Mouse (Mus musculus): ENCODE results near the gene Olfr1535. TPM values are rescaled to one million over a fixed set of nuclear protein-coding genes. Genes with fewer than 3 reads are reported as not detected.

Olfr1535 gene
- polyA plus RNA-seq, 1 experiment, result 1.00 TPM

- H3K4me3 ChIP-seq (replicated peaks; ENCODE audit: control insufficient read depth, low read depth, low read length), result peak overlapping the region; percentile 84
- peak overlapping the region; percentile 16; the same call in 1 of the 2 replicates for H3K27ac ChIP-seq (ENCODE audit: control insufficient read depth, insufficient read depth, low read depth, low read length, poor library complexity)
- WGBS, result under 1% methylated on average over 21 of the region's 21 CpGs
- TF ChIP-seq CTCF (IDR thresholded peaks at IDR 0.05; ENCODE audit: control insufficient read depth, insufficient read depth, low read length) (no peak), POLR2A (IDR thresholded peaks at IDR 0.05; ENCODE audit: borderline replicate concordance, control insufficient read depth, low read depth, low read length) (no peak)
- no peaks in the 10 kb centered on the region for H3K4me1 ChIP-seq (ENCODE audit: control insufficient read depth, insufficient read depth, low read length)
These were observed 53.5 kb downstream of the Olfr1535 start for GRCm38 (mm10) chr13:21506221-21506649.

Other genes with a start within 250 kb of the Olfr1535 start
- gene Gpx6, start 247.8 kb downstream of the Olfr1535 start, polyA plus RNA-seq (2011; ENCODE audit: insufficient read depth, insufficient read length, low replicate concordance, missing spikeins), result not detected in 2 replicates
- gene Olfr1367, start 213.0 kb downstream of the Olfr1535 start, polyA plus RNA-seq (2011; ENCODE audit: insufficient read depth, insufficient read length, low replicate concordance, missing spikeins), result not detected in 2 replicates
- 3.7 and 5.9 TPM in 2 replicates for gene Zscan12, start 197.1 kb downstream of the Olfr1535 start, polyA plus RNA-seq (2011; ENCODE audit: insufficient read depth, insufficient read length, low replicate concordance, missing spikeins)
- gene Zkscan3, start 157.1 kb downstream of the Olfr1535 start, polyA plus RNA-seq (2011; ENCODE audit: insufficient read depth, insufficient read length, low replicate concordance, missing spikeins), result 17.1 and 25.5 TPM in 2 replicates
- gene Pgbd1, start 118.8 kb downstream of the Olfr1535 start, polyA plus RNA-seq (2011; ENCODE audit: insufficient read depth, insufficient read length, low replicate concordance, missing spikeins), result not detected in 2 replicates
- gene Zscan26, start 106.2 kb downstream of the Olfr1535 start, polyA plus RNA-seq (2011; ENCODE audit: insufficient read depth, insufficient read length, low replicate concordance, missing spikeins), result 8.0 and 14.1 TPM in 2 replicates
- gene Nkapl, start 91.4 kb downstream of the Olfr1535 start, polyA plus RNA-seq (2011; ENCODE audit: insufficient read depth, insufficient read length, low replicate concordance, missing spikeins), result 0.66 TPM in 1 of 2 replicates, not detected in the other
- gene Zkscan4, start 81.0 kb downstream of the Olfr1535 start, polyA plus RNA-seq (2011; ENCODE audit: insufficient read depth, insufficient read length, low replicate concordance, missing spikeins), result not detected in 2 replicates
- gene Gm10065, start 80.5 kb downstream of the Olfr1535 start, polyA plus RNA-seq (2011; ENCODE audit: insufficient read depth, insufficient read length, low replicate concordance, missing spikeins), result not detected in 2 replicates
- 1.6 TPM in 1 of 2 replicates, not detected in the other for gene AK157302, start 64.7 kb downstream of the Olfr1535 start, polyA plus RNA-seq (2011; ENCODE audit: insufficient read depth, insufficient read length, low replicate concordance, missing spikeins)
- 14.1 TPM in 1 of 2 replicates, not detected in the other for gene Gm11273, start 58.5 kb downstream of the Olfr1535 start, polyA plus RNA-seq (2011; ENCODE audit: insufficient read depth, insufficient read length, low replicate concordance, missing spikeins)
- 2.1 and 6.4 TPM in 2 replicates for gene Zkscan8, start 28.8 kb downstream of the Olfr1535 start, polyA plus RNA-seq (2011; ENCODE audit: insufficient read depth, insufficient read length, low replicate concordance, missing spikeins)
- gene Olfr1366, start 17.1 kb downstream of the Olfr1535 start, polyA plus RNA-seq (2011; ENCODE audit: insufficient read depth, insufficient read length, low replicate concordance, missing spikeins), result not detected in 2 replicates
- not detected in 2 replicates for gene Olfr1364, start 21.9 kb upstream of the Olfr1535 start, polyA plus RNA-seq (2011; ENCODE audit: insufficient read depth, insufficient read length, low replicate concordance, missing spikeins)
- gene Olfr1362, start 54.1 kb upstream of the Olfr1535 start, polyA plus RNA-seq (2011; ENCODE audit: insufficient read depth, insufficient read length, low replicate concordance, missing spikeins), result not detected in 2 replicates
- gene Olfr11, start 82.6 kb upstream of the Olfr1535 start, polyA plus RNA-seq (2011; ENCODE audit: insufficient read depth, insufficient read length, low replicate concordance, missing spikeins), result not detected in 2 replicates
- gene Olfr1361, start 103.5 kb upstream of the Olfr1535 start, polyA plus RNA-seq (2011; ENCODE audit: insufficient read depth, insufficient read length, low replicate concordance, missing spikeins), result not detected in 2 replicates
- gene Olfr1360, start 117.5 kb upstream of the Olfr1535 start, polyA plus RNA-seq (2011; ENCODE audit: insufficient read depth, insufficient read length, low replicate concordance, missing spikeins), result not detected in 2 replicates
- gene Olfr1359, start 138.2 kb upstream of the Olfr1535 start, polyA plus RNA-seq (2011; ENCODE audit: insufficient read depth, insufficient read length, low replicate concordance, missing spikeins), result not detected in 2 replicates
- gene Hist1h2bl, start 156.2 kb upstream of the Olfr1535 start, polyA plus RNA-seq (2011; ENCODE audit: insufficient read depth, insufficient read length, low replicate concordance, missing spikeins), result 28.9 and 65.7 TPM in 2 replicates
- gene Hist1h2ai, start 156.5 kb upstream of the Olfr1535 start, polyA plus RNA-seq (2011; ENCODE audit: insufficient read depth, insufficient read length, low replicate concordance, missing spikeins), result 19.2 and 21.1 TPM in 2 replicates
- gene Hist1h3h, start 157.8 kb upstream of the Olfr1535 start, polyA plus RNA-seq (2011; ENCODE audit: insufficient read depth, insufficient read length, low replicate concordance, missing spikeins), result 49.7 and 178 TPM in 2 replicates
- 19.6 and 68.6 TPM in 2 replicates for gene Hist1h2bm, start 162.2 kb upstream of the Olfr1535 start, polyA plus RNA-seq (2011; ENCODE audit: insufficient read depth, insufficient read length, low replicate concordance, missing spikeins)
- gene Hist1h4j, start 175.2 kb upstream of the Olfr1535 start, polyA plus RNA-seq (2011; ENCODE audit: insufficient read depth, insufficient read length, low replicate concordance, missing spikeins), result 47.4 and 58.6 TPM in 2 replicates
- 358 and 477 TPM in 2 replicates for gene Hist1h4k, start 190.6 kb upstream of the Olfr1535 start, polyA plus RNA-seq (2011; ENCODE audit: insufficient read depth, insufficient read length, low replicate concordance, missing spikeins)
- gene Hist1h2ak, start 193.9 kb upstream of the Olfr1535 start, polyA plus RNA-seq (2011; ENCODE audit: insufficient read depth, insufficient read length, low replicate concordance, missing spikeins), result 25.2 and 61.7 TPM in 2 replicates
- 98.2 and 195 TPM in 2 replicates for gene Hist1h2bn, start 194.2 kb upstream of the Olfr1535 start, polyA plus RNA-seq (2011; ENCODE audit: insufficient read depth, insufficient read length, low replicate concordance, missing spikeins)
- gene Hist1h1b, start 220.7 kb upstream of the Olfr1535 start, polyA plus RNA-seq (2011; ENCODE audit: insufficient read depth, insufficient read length, low replicate concordance, missing spikeins), result 99.1 and 123 TPM in 2 replicates
- gene Hist1h3i, start 223.5 kb upstream of the Olfr1535 start, polyA plus RNA-seq (2011; ENCODE audit: insufficient read depth, insufficient read length, low replicate concordance, missing spikeins), result 34.1 TPM in 1 of 2 replicates, not detected in the other
- gene Hist1h2an, start 227.3 kb upstream of the Olfr1535 start, polyA plus RNA-seq (2011; ENCODE audit: insufficient read depth, insufficient read length, low replicate concordance, missing spikeins), result 14.9 and 15.3 TPM in 2 replicates
- gene Hist1h2bp, start 227.6 kb upstream of the Olfr1535 start, polyA plus RNA-seq (2011; ENCODE audit: insufficient read depth, insufficient read length, low replicate concordance, missing spikeins), result 31.5 and 33.4 TPM in 2 replicates